Mouse (Mus musculus) Patski (cell line): ENCODE results near the gene Poglut1. TPM values are rescaled to one million over a fixed set of nuclear protein-coding genes. Genes with fewer than 3 reads are reported as not detected.

Source experiments
- ATAC-seq: fragments of 100-300 bp; one replicate; pipeline ENCODE4 v1.8.0; 2021
- CTCF ChIA-PET: fragments of 350-600 bp; sonication (Branson Sonifier 250); formaldehyde crosslinking; loops from one replicate; lab custom pipeline; 2022; ENCODE audit warnings: inconsistent platforms; lab: Charles Lee
- POLR2A ChIA-PET: fragments of 350-600 bp; sonication (Branson Sonifier 250); formaldehyde crosslinking; loops from one replicate; lab custom pipeline; 2022; ENCODE audit warnings: antibody characterized with exemption, inconsistent platforms; lab: Charles Lee
- DNase-seq: peaks from one replicate; pipeline ENCODE4 v3.0.0-alpha.2; 2011; ENCODE audit warnings: low read depth, low spot score
- H3K27me3 ChIP-seq: fragments of 371-371 bp; one replicate; pipeline ENCODE4 v1.5.1; 2021
- CTCF ChIP-seq: fragments of 100-300 bp; IDR thresholded peaks from one replicate; pipeline ENCODE4 v1.5.1; 2021
- in situ Hi-C: fragments of 300-500 bp; cut with MboI; formaldehyde crosslinking; loops from 3 replicates; pipeline ENCODE4 v1.11.1; 2018; ENCODE audit warnings: low pct_unique_long_range_greater_than_20kb, mixed read lengths
- polyA plus RNA-seq: library from polyadenylated mRNA; unstranded; gene quantifications from one replicate; pipeline ENCODE4 v1.2.3, GENCODE M21; 2021

The Poglut1 gene
- polyA plus RNA-seq, 1 experiment from 2014 or later, result 48.0 TPM

DNA sequence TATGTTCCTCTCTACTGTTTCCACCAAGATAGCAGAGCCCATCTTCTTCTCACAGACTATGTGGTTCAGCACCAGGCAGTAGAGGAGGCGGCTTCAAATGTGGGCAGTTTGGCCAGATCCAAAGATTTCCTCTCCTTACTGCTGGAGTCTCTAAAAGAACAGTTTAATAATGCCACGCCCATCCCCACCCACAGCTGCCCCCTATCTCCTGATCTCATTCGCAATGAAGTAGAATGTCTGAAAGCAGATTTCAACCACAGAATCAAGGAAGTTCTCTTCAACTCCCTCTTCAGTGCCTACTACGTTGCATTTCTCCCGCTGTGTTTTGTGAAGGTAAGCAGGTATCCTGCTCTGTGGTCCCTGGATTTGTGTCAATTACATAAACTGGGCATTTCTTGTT is 35.1 kb upstream of the Poglut1 start:
- in situ Hi-C loops, result no loop called here
- TF ChIP-seq CTCF, result no peak
- DNase-seq (no peak), ATAC-seq (no peak)
- POLR2A ChIA-PET, result interaction anchor here (1.1 kb wide), 1 partner anchor 17 kb away, joined by 3 read pairs; no protein-coding TSS in a partner anchor
- no peaks in the 10 kb centered on the region for H3K27me3 ChIP-seq
- CTCF ChIA-PET, result no interaction called here

DNA sequence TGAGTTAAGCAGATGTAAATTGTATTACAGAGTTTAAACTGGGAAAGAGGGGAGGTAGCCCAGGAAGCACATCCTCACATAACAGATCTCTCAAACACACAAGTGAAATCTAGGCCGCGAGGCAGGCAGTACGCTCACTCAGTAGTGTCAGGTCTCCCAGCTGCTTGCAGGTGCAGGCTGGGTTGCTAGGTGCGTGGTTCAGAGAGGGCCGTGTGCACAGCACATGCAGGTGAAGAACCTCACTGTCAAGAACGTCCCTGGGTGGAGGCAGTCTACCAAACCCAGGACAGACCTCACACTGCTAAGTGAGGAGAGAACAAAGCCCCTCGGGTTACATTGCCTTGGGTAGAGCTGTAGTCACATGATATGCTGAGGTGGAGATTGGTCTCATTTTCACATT is 34.7 kb upstream of the Poglut1 start:
- ATAC-seq, result no peak
- H3K27me3 ChIP-seq, result no peaks in the 10 kb centered on the region
- ChIA-PET CTCF (interaction anchor here (1.1 kb wide), 1 partner anchor 12 kb away, joined by 6 read pairs; no protein-coding TSS in a partner anchor), POLR2A (no interaction called here)
- no peak for TF ChIP-seq CTCF
- in situ Hi-C loops, result no loop called here
- DNase-seq, result no peak

DNA sequence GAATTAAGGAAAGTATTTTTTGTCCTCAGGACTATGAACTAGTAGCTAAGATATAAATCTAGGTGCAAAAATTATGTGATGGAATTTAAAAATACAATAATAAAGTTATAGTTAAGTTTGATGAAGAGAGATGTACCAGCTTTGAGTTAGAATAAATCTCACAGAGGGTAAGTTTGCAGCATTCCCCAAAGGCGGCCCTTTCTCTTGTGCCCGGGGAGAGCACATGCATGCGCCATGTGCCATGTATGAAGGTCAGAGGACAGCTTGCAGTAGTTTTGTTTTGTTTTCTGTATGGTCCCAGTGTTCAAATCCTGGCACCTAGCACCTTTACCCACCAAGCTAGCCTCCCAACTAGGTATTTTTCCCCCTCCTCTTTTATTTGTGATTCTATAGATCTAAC is 21.4 kb upstream of the Poglut1 start:
- CTCF ChIA-PET, result interaction anchor here (1.4 to 1.7 kb wide), 2 partner anchors 8 to 9 kb away, joined by 3 to 4 read pairs; no protein-coding TSS in a partner anchor
- DNase-seq, result no peak
- no peak for ATAC-seq
- POLR2A ChIA-PET, result no interaction called here
- no peaks in the 10 kb centered on the region for H3K27me3 ChIP-seq
- in situ Hi-C loops, result no loop called here
- no peak for TF ChIP-seq CTCF

DNA sequence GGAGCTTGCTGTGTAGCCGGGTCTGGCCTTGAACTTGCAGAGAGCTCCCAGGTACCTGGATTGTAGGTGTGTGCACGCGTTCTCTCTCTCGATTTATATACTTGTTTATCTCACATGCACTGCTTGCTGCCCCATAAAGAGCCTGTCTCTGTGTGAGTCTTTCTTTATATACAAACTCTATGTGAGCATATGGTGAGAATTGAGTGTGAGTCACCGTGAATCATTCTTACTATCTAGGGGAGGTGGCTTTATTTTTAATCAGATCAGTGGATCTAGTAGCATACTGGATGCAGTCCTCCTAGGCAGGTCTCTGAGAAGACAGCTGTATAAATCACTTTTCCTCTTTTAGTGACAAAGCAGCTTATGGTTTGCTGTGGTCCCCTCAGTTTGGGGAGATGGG is 18.1 kb upstream of the Poglut1 start:
- in situ Hi-C loops, result no loop called here
- POLR2A ChIA-PET, result interaction anchor here (1.0 kb wide), 1 partner anchor 17 kb away, joined by 3 read pairs; no protein-coding TSS in a partner anchor
- DNase-seq (no peak), ATAC-seq (no peak)
- CTCF ChIA-PET, result interaction anchor here (0.8 to 1.1 kb wide), 3 partner anchors 26 to 248 kb away, joined by 3 read pairs; no protein-coding TSS in a partner anchor
- TF ChIP-seq CTCF, result no peak
- H3K27me3 ChIP-seq, result no peaks in the 10 kb centered on the region

DNA sequence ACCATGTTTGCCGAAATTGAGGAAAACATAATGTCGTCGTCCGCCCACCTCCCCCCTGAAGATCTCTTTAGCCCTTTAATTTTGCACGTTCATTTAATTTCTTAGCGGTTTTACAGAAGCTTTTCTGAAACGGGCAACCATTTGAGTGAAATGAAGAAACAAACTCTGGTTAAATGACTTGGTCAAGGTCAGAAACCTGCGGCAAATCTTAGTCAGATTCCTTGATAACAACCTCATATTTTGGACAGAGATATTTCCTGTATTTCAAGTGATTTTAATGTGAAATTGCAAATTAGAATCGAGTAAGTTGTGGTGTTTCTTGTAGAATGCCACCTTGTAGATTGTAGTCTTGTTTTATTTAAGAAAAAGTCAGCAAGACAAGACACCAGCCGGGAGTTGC is 13.5 kb upstream of the Poglut1 start:
- no peak for DNase-seq
- CTCF ChIA-PET, result no interaction called here

DNA sequence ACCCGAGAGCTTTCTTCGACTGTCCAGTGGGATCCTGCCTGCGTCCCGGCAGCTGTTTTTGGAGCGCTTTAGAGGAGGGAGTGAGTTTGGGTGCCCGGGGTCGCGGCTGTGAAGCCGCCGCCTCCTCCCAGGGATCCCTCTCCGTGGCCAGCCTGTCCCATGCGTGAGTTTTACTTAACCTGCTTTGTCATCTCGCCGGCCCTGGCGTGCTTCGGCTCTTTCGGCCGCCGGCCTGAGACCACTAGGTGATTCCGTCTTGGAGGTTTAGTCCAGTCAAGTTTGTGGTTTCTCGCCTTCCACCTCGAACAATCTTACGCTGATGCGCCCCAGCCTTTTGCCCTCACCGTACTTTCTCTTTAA is 12.9 kb upstream of the Poglut1 start:
- TF ChIP-seq CTCF, result no peak
- H3K27me3 ChIP-seq, result peaks cover 8% of the 10 kb centered on the region
- in situ Hi-C loops, result no loop called here
- peak; percentile 72 for ATAC-seq
- DNase-seq, result no peak
- CTCF ChIA-PET, result interaction anchor here (1.3 kb wide), 1 partner anchor 8 kb away, joined by 3 read pairs; no protein-coding TSS in a partner anchor
- POLR2A ChIA-PET, result interaction anchor here (0.6 to 1.0 kb wide), 2 partner anchors 13 to 122 kb away, joined by 4 read pairs; partner anchors contain the start of gene Poglut1

More for the DNA sequence above, 13.5 kb upstream of the Poglut1 start:
- POLR2A ChIA-PET, result interaction anchor here (1.0 kb wide), 1 partner anchor 24 kb away, joined by 3 read pairs; no protein-coding TSS in a partner anchor
- H3K27me3 ChIP-seq, result peaks cover 5% of the 10 kb centered on the region
- ATAC-seq, result no peak
- in situ Hi-C loops, result no loop called here
- TF ChIP-seq CTCF, result no peak

DNA sequence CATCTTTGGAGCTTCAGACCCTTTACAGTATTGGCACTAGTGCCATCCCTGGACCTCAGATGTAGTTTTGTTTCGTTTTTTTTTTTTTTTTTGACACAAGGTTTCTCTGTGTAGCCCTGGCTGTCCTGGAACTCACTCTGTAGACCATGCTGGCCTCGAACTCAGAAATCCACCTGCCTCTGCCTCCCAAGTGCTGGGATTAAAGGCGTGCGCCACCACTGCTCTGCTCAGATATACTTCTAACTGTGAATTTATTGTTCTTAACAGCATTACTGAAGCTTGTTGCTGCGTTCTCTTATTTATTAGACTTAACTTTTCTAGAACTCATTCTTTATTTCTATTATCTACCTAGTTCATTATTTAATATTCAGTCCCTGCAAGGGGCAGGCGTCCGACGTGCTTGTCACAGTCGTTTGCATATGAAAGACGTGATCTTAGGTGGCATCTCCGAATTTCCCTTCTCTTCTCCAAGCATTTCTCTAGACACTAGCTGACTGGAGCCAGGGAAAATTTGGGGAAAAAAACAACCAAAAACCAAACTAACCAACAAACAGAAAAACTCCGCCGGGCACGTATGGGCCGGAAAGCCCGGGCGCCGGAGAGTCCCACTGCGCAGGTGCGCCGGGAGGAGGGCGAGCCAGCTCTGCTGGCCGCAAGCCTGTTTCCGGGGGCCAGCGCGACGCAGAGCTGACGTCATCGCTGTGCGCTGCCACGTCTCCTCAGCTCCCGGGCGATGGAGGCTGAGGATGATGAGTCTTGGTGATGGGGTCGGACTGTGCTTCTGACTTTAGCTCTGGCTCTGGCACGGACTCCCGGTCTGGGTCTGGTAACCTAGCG is 12.3 kb upstream of the Poglut1 start:
- peak; percentile 59 for DNase-seq
- in situ Hi-C loops, result no loop called here
- ATAC-seq, result peak; percentile 91
- POLR2A ChIA-PET, result interaction anchor here (0.6 to 1.0 kb wide), 2 partner anchors 12 to 123 kb away, joined by 4 read pairs; partner anchors contain the start of gene Poglut1
- peaks cover 8% of the 10 kb centered on the region for H3K27me3 ChIP-seq
- CTCF ChIA-PET, result interaction anchor here (1.3 kb wide), 1 partner anchor 9 kb away, joined by 3 read pairs; no protein-coding TSS in a partner anchor
- no peak for TF ChIP-seq CTCF

DNA sequence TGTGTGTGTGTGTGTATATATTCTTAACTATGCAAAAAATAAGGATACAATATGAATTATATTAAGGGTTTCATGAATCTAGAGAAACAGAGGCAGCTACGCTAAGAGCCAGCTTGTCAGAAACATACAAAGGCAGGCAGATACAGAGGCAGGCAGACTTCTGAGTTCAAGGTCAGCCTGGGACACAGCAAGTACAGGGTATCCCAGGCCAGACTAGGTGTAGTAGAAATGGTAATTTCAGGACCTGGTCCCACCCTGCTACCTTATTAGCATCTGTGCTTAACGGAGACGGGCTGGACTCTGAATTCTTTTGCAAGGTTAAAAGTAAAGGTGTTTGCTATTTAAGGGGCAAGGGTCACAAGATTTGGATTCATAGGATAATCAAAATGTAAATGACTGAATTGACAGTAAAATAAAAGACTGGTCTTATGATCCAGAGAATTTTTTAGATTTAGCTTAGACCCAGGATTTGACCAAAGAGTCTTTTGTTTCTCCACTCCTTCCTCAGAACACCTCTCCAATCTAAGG is 8.2 kb upstream of the Poglut1 start, which contains the start of gene Tmem39a:
Gene Tmem39a (plus strand): TSS at position 478 of the 528 bp plus-strand sequence.
- ATAC-seq, result no peak
- CTCF ChIA-PET, result no interaction called here
- in situ Hi-C loops, result no loop called here
- POLR2A ChIA-PET, result no interaction called here
- H3K27me3 ChIP-seq, result peaks cover 14% of the 10 kb centered on the region
- DNase-seq, result no peak
- TF ChIP-seq CTCF, result no peak

DNA sequence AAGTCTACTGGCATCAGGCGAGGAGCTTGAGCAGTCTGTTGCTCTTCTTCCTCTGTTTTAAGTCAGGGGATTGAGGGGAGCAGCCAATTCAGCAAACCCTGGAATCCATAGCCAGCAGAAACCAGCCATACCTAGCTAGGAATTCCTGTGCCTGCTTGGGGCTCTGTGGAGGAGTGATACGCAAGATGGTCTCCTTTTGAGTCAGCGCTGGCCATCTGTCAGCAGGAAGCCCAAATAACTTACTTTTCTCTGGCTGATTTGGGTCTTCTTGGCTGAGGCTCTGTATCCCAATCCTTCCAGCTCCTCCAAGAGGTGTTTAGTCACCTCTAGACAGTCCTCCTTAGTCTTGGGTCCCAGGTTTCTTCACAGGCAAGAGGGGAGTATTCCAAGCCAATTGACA is 5.9 kb upstream of the Poglut1 start:
- ATAC-seq (no peak), DNase-seq (no peak)
- in situ Hi-C loops, result no loop called here
- ChIA-PET CTCF (no interaction called here), POLR2A (no interaction called here)
- TF ChIP-seq CTCF, result no peak
- peaks cover 16% of the 10 kb centered on the region for H3K27me3 ChIP-seq

DNA sequence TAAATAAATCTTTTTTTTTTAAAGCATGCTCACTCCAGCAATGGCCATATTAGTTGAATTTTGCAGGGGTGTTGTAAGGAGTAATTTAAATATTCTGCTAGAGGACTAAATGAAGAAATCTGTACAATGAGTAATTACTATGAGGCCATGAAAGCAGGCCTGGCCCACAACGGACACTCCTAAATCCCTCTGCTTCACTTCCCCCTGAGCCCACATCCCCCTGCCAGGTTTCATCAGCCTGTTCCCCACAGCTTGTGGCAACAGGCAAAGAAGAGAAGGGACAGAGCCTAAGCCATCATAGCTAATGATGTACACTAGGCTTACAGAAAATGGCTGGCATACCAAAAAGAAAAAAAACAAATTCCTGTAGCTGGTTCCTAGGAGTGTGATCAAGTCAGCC is 2.1 kb downstream of the Poglut1 start:
- ChIA-PET CTCF (interaction anchor here (2.2 kb wide), 1 partner anchor 11 kb away, joined by 7 read pairs; no protein-coding TSS in a partner anchor), POLR2A (no interaction called here)
- DNase-seq, result no peak
- ATAC-seq, result no peak
- in situ Hi-C loops, result loop anchor here (10.0 kb wide), 1 partner anchor 177 kb away; no protein-coding TSS in a partner anchor
- no peak for TF ChIP-seq CTCF
- H3K27me3 ChIP-seq, result no peaks in the 10 kb centered on the region
